16 mouse cellular contexts compared by ENCODE assay signal in genomic region chr3:81925856-81926255, GRCm38 (mm10). TPM values are rescaled to one million over a fixed set of nuclear protein-coding genes. Genes with fewer than 3 reads are reported as not detected.
DNase-seq lines count a peak whose midpoint lies in the region; ATAC-seq lines count a peak whose summit lies in the region.
"Had no signal": no experiment of that assay in that cellular context is flagged by ENCODE, and none has a peak within 500 bp of the region (broad histone marks: within the 10 kb centered on the region; RNA-seq: fewer than 3 reads in every experiment).

No protein-coding gene starts in this region.

- peak; percentile 80 for ATAC-seq in megakaryocyte, adult 5-6 weeks (ENCODE audit: poor library complexity, severe bottlenecking)

- H3K27me3 ChIP-seq in splenic B cell, adult 2 months (ENCODE audit: control insufficient read depth, insufficient read depth, low read length, poor library complexity, severe bottlenecking) = no peaks in the 10 kb centered on the region
- H3K27me3 ChIP-seq: heart, embryonic 15.5 days; limb, embryonic 12.5 days had no signal

- H3K36me3 ChIP-seq in splenic B cell, adult 2 months (ENCODE audit: control insufficient read depth, insufficient read depth, low read length, poor library complexity, severe bottlenecking) = no peaks in the 10 kb centered on the region
- H3K36me3 ChIP-seq: heart, embryonic 15.5 days; limb, embryonic 12.5 days had no signal

- intact Hi-C loops in heart, postnatal 36 days (cut with DNase I) = loop anchor here (2.0 to 10.0 kb wide), 3 partner anchors 891 to 1841 kb away; partner anchors contain the start of gene Pdgfc

- DNase-seq in heart, adult 11 months = peak; percentile 87
- no peak for DNase-seq in heart, postnatal 36 days
- peak; percentile 61 for DNase-seq in CD4-positive, CD25-positive, alpha-beta regulatory T cell, adult 2 months (ENCODE audit: low read depth, low spot score)
- peak; percentile 94 for DNase-seq in splenic B cell, adult 2 months (ENCODE audit: low read depth, low spot score)
- no peak for DNase-seq in left cerebral cortex, adult 9 months (ENCODE audit: low spot score in 2 of 2)
- no peak for DNase-seq in kidney, postnatal 10 days
- no peak for DNase-seq in layer of hippocampus, postnatal 36 days
- DNase-seq: cerebellum, adult 11-12 months; embryo, embryonic 11 days; gastrocnemius, postnatal 10 days; right cerebral cortex, postnatal 25 days had no signal

RNA-seq across cellular contexts. Expression of gene Ctso, which starts 6.5 kb away (rescaled TPM):
- 1 to 10 TPM; 8.7 to 9.5 TPM for total RNA-seq in heart, postnatal 36 days (2021)
- 11.4 and 12.4 TPM in 2 replicates for total RNA-seq in megakaryocyte, adult 5-6 weeks (2015)
- total RNA-seq in megakaryocyte, adult 5-6 weeks (2017) = 8.8 and 11.9 TPM in 2 replicates
- total RNA-seq in layer of hippocampus, postnatal 36 days (2021) = 10 to 100 TPM; 15.4 to 18.0 TPM

RNA-seq across cellular contexts. Expression of gene Tdo2, which starts 50.1 kb away (rescaled TPM):
- total RNA-seq in heart, postnatal 36 days (2021) = not detected
- total RNA-seq in megakaryocyte, adult 5-6 weeks (2015) = not detected in 2 replicates
- not detected in 2 replicates for total RNA-seq in megakaryocyte, adult 5-6 weeks (2017)
- 10 to 100 TPM; 17.0 to 17.5 TPM for total RNA-seq in layer of hippocampus, postnatal 36 days (2021)
- total RNA-seq: gastrocnemius, postnatal 10 days; midbrain, postnatal 0 days had no signal

RNA-seq across cellular contexts. Expression of gene Asic5, which starts 56.2 kb away (rescaled TPM):
- not detected for total RNA-seq in heart, postnatal 36 days (2021)
- not detected in 2 replicates for total RNA-seq in megakaryocyte, adult 5-6 weeks (2015)
- total RNA-seq in megakaryocyte, adult 5-6 weeks (2017) = not detected in 2 replicates
- total RNA-seq in layer of hippocampus, postnatal 36 days (2021) = not detected
- total RNA-seq: gastrocnemius, postnatal 10 days; layer of hippocampus, adult 8-10 months; midbrain, postnatal 0 days had no signal

Comparison
In these comparisons a context has a peak if more than half of its experiments do, and no peak if none do; other contexts are left out.
1. DNase-seq: peak in heart, adult 11 months (single experiment), CD4-positive, CD25-positive, alpha-beta regulatory T cell, adult 2 months (single experiment) and splenic B cell, adult 2 months (single experiment); none in heart, postnatal 36 days (0 of 2), left cerebral cortex, adult 9 months (0 of 2), kidney, postnatal 10 days (single experiment) and layer of hippocampus, postnatal 36 days (0 of 2).
2. RNA of gene Tdo2, which starts 50.1 kb away (total RNA-seq): 17.0 to 17.5 TPM in layer of hippocampus, postnatal 36 days; not detected in heart, postnatal 36 days and not detected in megakaryocyte, adult 5-6 weeks; every median in the first group is over 10 times any median in the second.